Mouse (Mus musculus) liver, embryonic 14.5 days (tissue): ENCODE results near the gene Mfsd2a.

ENCODE experiments used
- CTCF ChIP-seq: IDR thresholded peaks from 2 replicates; pipeline ENCODE4 v1.5.1; 2016; ENCODE audit warnings: antibody characterized with exemption, low read depth, control low read depth
- EP300 ChIP-seq: IDR thresholded peaks from 2 replicates; pipeline ENCODE4 v1.6.1; 2016; ENCODE audit warnings: antibody characterized with exemption, low read depth

DNA sequence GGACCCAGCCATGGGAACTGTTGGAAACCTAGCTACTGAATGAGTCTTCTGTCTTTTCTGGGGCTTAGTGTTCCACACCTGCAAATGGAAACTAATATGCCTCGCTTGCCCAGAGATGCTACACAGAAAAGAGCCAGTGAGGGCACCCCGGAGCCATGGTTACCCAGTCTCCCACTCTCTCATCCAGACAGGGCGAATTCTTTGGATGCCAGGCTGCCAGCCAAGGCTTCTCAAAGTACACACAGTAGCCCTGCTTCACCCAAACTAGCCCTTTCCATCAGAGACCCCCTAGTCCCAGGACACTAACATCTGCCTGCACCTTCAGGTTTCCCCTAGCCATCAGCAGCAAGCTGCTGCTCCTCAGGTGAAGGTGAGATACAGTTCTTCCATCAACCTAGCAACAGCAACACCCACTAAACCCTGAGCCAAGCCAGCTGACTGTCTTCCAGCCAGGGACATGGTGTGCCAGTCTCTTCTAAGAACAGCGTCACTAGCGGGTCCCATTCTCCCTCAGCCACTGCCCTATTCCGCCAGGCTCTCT lies 2.4 kb downstream of the Mfsd2a start:
- TF ChIP-seq CTCF (no peak), EP300 (no peak)
